Mouse (Mus musculus): ENCODE measurements around the gene Prkd2.

- TF ChIP-seq CTCF (IDR thresholded peaks at IDR 0.05; ENCODE audit: low read depth): no peak
- no peak for TF ChIP-seq EP300 (IDR thresholded peaks at IDR 0.05; ENCODE audit: low read depth)
These were observed 3.1 kb downstream of the Prkd2 start for GRCm38 (mm10) chr7:16845820-16846167.

Measured in heart, postnatal 0 days (tissue).